Mouse (Mus musculus) forebrain, embryonic 13.5 days (tissue): ENCODE data around the gene Tnfsf15. TPM values are rescaled to one million over a fixed set of nuclear protein-coding genes. Genes with fewer than 3 reads are reported as not detected.

Source experiments
- polyA plus RNA-seq: library from polyadenylated mRNA; unstranded; fragments of >200 nt; fragmentation: Nextera tagmentation; extraction: Ambion mirVana; gene quantifications from 2 replicates; pipeline ENCODE4 v1.2.1, GENCODE M21; 2015

The Tnfsf15 gene
- polyA plus RNA-seq, 1 experiment from 2014 or later: not detected

Other genes with a start within 250 kb of the Tnfsf15 start
- 5.5 and 6.1 TPM in 2 replicates for gene Whrn, start 249.1 kb downstream of the Tnfsf15 start, polyA plus RNA-seq
- 444 and 467 TPM in 2 replicates for gene Atp6v1g1, start 200.3 kb downstream of the Tnfsf15 start, polyA plus RNA-seq
- 4.4 and 4.7 TPM in 2 replicates for gene Tmem268, start 186.3 kb downstream of the Tnfsf15 start, polyA plus RNA-seq
- gene Gm11213, start 139.9 kb downstream of the Tnfsf15 start, polyA plus RNA-seq: not detected in 2 replicates
- not detected in 2 replicates for gene Tex48, start 122.7 kb downstream of the Tnfsf15 start, polyA plus RNA-seq
- gene Gm11214, start 81.7 kb downstream of the Tnfsf15 start, polyA plus RNA-seq: not detected in 2 replicates
- 0.08 TPM in 1 of 2 replicates, not detected in the other for gene Tnfsf8, start 116.2 kb upstream of the Tnfsf15 start, polyA plus RNA-seq